Mouse (Mus musculus): ENCODE measurements around the gene Serpina12.
A peak's percentile ranks its signal among the peaks of the same experiment; 100 is the strongest.

The Serpina12 gene

GRCm38 (mm10) chr12:104002569-104003237, 41.5 kb downstream of the Serpina12 start:
- DNase-seq, result no peak

DNA sequence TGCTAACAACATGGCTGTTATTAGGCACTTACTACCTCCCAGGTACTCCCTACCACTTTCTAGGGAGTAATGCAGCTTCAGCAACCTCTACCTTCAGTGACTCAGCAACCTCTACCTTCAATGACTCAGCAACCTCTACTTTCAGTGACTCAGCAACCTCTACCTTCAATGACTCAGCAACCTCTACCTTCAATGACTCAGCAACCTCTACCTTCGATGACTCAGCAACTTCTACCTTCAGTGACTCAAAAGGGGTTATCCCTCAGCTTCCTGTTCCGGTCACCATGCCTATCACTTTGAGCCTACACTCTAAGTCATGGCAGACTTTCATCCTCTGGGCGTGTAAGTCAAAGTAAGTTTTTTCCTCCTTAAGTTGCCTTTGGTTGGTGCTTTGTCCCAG, 43.6 kb downstream of the Serpina12 start:
- no peak for DNase-seq

DNA sequence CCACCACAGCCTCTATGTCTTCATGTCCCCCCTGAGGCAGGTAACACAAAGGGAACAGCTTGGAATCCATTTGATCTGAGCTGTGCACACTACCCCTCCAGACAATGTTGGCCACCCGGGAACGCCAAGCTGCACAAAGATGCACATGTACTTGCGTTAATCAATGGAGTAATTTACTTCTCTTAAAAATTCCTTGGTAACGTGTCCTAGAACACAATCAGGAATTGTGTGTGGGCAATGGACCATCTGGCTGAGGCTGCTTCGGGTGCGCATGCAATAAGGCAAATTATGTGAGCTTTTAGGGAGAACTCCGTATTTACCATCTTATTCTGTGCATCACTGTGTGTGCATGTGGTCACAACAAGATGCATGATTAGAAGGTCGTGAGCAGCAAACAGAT, 44.6 kb downstream of the Serpina12 start:
- DNase-seq, result no peak

DNA sequence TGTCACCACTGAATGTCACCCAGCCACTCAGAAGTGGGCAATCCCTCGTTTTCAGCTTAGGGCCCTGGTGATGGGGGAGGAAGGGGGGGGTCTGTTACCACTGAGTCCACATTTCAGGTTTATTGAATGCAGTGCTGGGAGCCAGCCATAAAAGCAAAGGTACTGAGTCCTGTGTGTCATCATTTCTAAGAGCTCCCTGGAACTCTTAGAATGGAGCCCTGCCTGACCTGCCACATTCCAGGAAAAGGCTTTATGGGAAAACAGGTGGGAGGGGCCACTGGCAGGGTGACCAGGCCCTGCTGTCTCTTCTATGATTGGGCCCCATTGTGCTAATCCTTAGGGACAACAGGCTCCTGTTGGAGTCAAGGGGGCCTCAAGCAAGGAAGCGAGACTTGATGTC, 47.7 kb downstream of the Serpina12 start:
- DNase-seq, result no peak

- DNase-seq, result peak; percentile 62
Observed at GRCm38 (mm10) chr12:103995292-103996072, 48.8 kb downstream of the Serpina12 start.

- no peak for DNase-seq
Observed at GRCm38 (mm10) chr12:103992945-103993344, 51.3 kb downstream of the Serpina12 start.

- no peak for DNase-seq
Observed at GRCm38 (mm10) chr12:103989857-103990256, 54.4 kb downstream of the Serpina12 start, which contains the start of gene Serpina11. Serpina11 (minus strand) TSS chr12:103989957.

DNA sequence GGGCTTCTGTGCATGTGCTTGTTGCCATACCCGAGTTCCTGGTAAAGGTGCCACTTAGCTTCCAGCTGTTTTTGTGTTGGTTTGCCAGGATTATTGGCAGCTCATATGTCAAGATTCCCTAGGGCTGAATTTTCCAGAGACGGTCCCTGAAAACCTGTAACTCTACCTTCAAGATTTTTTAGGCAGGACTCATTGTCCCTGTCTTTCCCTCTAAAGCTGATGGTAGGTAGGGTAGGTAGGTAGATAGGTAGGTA, 54.8 kb downstream of the Serpina12 start:
- no peak for DNase-seq

- DNase-seq, result no peak
Observed at GRCm38 (mm10) chr12:103988754-103989513, 55.3 kb downstream of the Serpina12 start.

DNA sequence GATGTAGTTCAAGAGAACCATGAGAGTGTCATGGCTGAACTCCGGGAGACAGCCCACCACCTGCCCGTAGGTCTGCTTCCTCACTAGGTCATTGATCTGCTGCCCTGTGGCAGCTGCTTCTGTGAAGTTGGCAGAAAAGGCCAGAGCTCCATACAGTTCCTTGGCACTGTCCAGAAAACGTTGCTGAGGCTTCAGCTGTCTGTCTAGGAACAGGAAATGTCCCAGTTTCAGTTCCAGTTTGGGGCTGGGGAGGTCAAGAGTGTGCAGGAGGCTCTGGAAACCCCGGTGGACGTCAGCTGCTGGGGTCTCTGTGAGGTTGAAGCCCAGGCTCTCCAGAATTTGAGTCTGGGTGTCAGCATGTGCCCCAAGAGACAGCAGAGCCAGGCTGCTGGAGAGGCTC, 58.4 kb downstream of the Serpina12 start:
- DNase-seq, result no peak

DNA sequence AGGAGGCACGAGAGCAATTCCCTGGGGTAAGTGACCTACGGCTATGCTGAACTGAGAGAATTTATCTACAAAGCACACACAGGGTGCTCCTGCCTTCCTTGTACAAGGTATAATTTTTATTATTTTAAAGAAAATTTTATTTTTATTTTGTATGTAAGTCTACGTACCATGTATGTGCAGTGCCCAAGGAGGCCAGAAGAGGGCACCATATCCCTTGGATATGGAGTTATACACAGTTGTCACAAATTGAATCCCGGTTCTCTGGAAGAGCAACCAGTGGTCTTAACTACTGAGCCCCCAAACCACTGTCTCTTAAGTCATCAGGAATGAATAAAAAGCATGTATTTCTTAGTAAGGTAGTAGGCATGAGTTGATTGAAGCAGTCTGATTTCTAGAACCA, 59.3 kb downstream of the Serpina12 start:
- peak; percentile 53 for DNase-seq

- no peak for DNase-seq
Observed at GRCm38 (mm10) chr12:103981646-103982360, 62.4 kb downstream of the Serpina12 start.

Data from thymus, postnatal 4 days (tissue).